Mouse (Mus musculus): ENCODE measurements around the gene Prkce. TPM values are rescaled to one million over a fixed set of nuclear protein-coding genes. Genes with fewer than 3 reads are reported as not detected.

Prkce gene
- polyA plus RNA-seq, 1 experiment from 2014 or later: 11.8 TPM

DNA sequence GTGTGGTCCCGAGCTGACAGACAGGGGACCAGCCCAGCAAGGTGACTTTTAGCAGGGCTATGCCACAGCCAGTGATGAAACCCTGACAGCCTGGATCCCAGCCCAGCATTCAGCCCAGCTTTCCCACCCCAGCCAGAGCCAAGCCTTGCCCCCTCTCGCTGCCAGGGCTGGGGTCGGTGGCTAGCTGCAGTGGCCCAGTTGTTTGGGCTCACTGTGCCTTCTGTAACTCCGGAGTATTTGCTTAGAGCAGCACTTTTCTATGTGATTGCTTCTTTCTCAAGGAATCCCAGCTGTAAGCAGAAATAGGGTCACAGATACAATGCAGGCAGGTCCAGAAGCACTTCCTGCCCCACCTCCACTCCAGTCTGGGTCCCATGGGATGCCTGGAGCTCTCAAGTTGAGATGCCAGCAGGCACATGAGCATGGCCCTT, 450.9 kb downstream of the Prkce start:
- H3K36me3 ChIP-seq: no peaks in the 10 kb centered on the region
- no peak overlapping the region for H3K4me3 ChIP-seq (replicated peaks)
- H3K9me3 ChIP-seq: no peaks in the 10 kb centered on the region
- no peaks in the 10 kb centered on the region for H3K27me3 ChIP-seq
- 72% methylated on average over 4 of the region's 4 CpGs for WGBS
- H3K4me1 ChIP-seq (replicated peaks): peaks cover 5% of the 10 kb centered on the region; the same call in 1 of the 2 replicates
- no peak overlapping the region for H3K9ac ChIP-seq (replicated peaks)
- H3K27ac ChIP-seq: no peak overlapping the region
- no peak for ATAC-seq
- H3K4me2 ChIP-seq (replicated peaks): no peak overlapping the region

DNA sequence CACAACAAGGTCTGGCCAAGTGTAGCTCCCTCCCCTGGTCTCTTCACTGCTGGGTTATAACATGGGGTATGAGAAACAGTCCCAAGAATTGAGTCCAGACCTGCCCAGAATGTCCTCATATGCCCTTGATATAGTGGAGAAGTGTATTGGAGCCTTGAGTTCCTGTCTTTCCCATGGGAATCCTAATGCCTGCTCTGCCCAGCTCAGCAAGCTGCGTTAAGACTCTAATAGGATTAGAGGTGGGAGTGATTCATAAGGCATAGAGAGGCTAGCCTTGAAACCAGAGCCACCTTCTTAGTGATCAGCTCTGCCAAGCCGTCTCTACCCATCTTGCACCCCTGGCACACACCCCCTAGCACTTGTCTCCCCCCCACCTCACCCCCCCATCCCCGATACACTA, 455.3 kb downstream of the Prkce start:
- Histone ChIP-seq H3K27me3 (no peaks in the 10 kb centered on the region), H3K9ac (replicated peaks) (no peak overlapping the region), H3K4me3 (replicated peaks) (no peak overlapping the region), H3K4me1 (replicated peaks) (peaks cover 5% of the 10 kb centered on the region; the same call in 1 of the 2 replicates), H3K36me3 (no peaks in the 10 kb centered on the region), H3K4me2 (replicated peaks) (no peak overlapping the region), H3K27ac (no peak overlapping the region), H3K9me3 (no peaks in the 10 kb centered on the region)
- 0 out of 2 replicates have a peak, but pooled peaks have one; percentile 24 for ATAC-seq
- 40% methylated on average over 3 of the region's 3 CpGs for WGBS

DNA sequence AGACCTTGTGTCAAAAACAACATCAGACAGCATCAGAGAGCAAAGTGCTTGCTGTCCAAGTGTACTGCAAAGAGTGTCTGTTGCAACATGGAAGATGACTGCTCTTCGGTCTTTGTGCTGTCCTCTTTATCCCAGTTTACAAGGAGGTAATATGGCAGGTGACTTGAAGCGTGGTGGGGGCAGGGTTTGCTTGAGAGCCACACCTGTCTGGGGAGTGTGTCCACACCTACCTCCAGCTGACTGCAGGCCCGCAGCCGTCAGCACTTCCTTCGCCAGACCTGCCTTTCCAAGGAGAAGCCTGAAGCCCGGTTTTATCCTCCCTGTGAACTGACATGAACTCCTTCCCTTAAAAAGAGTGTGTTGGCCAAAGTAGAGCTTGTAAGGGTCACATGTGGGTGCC, 458.9 kb downstream of the Prkce start:
- Histone ChIP-seq H3K4me1 (replicated peaks) (peaks cover 5% of the 10 kb centered on the region; the same call in 1 of the 2 replicates), H3K36me3 (peaks cover 7% of the 10 kb centered on the region; the same call in 1 of the 2 replicates), H3K27ac (no peak overlapping the region), H3K4me2 (replicated peaks) (no peak overlapping the region), H3K9me3 (no peaks in the 10 kb centered on the region), H3K27me3 (no peaks in the 10 kb centered on the region), H3K4me3 (replicated peaks) (no peak overlapping the region), H3K9ac (replicated peaks) (no peak overlapping the region)
- WGBS: 88% methylated on average over 6 of the region's 6 CpGs
- ATAC-seq: no peak

DNA sequence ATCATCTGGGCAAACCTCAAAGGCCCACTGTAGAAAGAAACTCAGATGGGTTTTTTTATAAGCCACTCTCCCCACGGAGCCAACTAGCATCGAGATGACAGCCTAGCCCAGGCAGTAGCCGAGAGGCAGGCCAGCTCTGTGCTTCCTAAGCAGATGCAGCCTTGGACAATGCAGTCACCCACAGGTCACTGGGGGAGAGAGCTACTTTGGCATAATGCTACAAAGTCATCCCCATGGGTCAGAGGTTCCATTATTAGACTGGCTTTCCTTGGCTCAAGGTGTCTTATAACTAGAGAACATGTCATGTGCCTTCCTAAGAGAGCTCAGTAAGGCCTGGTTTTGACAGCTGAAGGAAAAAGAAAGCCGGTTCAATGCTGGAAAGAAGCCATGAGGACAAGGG, 465.5 kb downstream of the Prkce start:
- no peak overlapping the region for H3K9ac ChIP-seq (replicated peaks)
- H3K9me3 ChIP-seq: no peaks in the 10 kb centered on the region
- WGBS: 78% methylated on average over 4 of the region's 4 CpGs
- no peak for ATAC-seq
- no peak overlapping the region for H3K27ac ChIP-seq
- peaks cover 7% of the 10 kb centered on the region; the same call in 1 of the 2 replicates for H3K36me3 ChIP-seq
- H3K4me2 ChIP-seq (replicated peaks): no peak overlapping the region
- no peaks in the 10 kb centered on the region for H3K27me3 ChIP-seq
- no peak overlapping the region for H3K4me3 ChIP-seq (replicated peaks)
- no peaks in the 10 kb centered on the region for H3K4me1 ChIP-seq (replicated peaks)

DNA sequence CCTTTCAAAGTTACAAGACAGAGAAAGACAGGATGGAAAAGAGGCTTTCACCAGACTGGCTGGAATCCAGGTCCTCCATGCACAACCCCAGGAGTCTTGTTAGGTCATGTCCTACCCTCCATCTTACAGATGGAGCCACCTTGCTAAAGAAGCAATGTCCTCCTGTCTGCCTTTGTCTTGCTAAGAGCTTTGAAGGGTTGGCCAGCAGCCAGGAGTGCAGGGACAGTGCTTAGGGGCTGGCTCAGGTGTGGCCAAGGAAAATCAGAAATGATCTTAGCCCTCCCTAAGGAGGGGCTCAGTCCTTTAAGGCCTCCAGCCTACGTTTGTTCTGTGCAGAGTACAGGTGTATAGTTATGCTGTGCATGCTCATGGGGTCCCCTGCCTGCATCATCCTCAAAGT, 469.7 kb downstream of the Prkce start:
- Histone ChIP-seq H3K4me3 (replicated peaks) (no peak overlapping the region), H3K4me2 (replicated peaks) (no peak overlapping the region), H3K4me1 (replicated peaks) (no peaks in the 10 kb centered on the region; the same call in 1 of the 2 replicates), H3K27me3 (no peaks in the 10 kb centered on the region), H3K36me3 (no peaks in the 10 kb centered on the region), H3K27ac (no peak overlapping the region), H3K9me3 (no peaks in the 10 kb centered on the region), H3K9ac (replicated peaks) (no peak overlapping the region)
- 80% methylated on average over 1 of the region's 1 CpGs for WGBS
- ATAC-seq: no peak

DNA sequence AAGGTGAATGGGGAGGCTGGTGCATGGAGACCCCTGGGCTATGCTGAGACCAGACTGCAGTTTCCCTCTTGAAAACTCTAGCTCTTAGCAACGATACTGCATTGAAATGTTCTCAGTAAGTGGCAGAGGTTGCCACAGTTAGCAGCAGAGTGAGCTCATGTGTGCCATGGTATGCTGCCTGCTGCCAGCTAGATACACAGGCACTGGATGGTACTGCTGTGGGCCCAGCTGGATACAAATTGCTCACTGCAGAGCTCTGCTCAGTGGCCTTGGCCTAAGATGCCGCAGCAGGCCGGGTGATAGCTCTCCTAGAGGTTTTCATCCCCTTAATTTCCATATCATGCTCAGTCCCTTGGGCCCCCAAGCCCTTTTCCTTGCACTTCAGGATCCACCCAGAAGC, 471.7 kb downstream of the Prkce start:
- Histone ChIP-seq H3K4me3 (replicated peaks) (no peak overlapping the region), H3K27ac (no peak overlapping the region), H3K4me1 (replicated peaks) (no peaks in the 10 kb centered on the region; the same call in 1 of the 2 replicates), H3K9ac (replicated peaks) (no peak overlapping the region), H3K36me3 (no peaks in the 10 kb centered on the region), H3K4me2 (replicated peaks) (no peak overlapping the region), H3K27me3 (no peaks in the 10 kb centered on the region), H3K9me3 (no peaks in the 10 kb centered on the region)
- 60% methylated on average over 3 of the region's 3 CpGs for WGBS
- ATAC-seq: peak; percentile 27; the same call in 1 of the 2 replicates

DNA sequence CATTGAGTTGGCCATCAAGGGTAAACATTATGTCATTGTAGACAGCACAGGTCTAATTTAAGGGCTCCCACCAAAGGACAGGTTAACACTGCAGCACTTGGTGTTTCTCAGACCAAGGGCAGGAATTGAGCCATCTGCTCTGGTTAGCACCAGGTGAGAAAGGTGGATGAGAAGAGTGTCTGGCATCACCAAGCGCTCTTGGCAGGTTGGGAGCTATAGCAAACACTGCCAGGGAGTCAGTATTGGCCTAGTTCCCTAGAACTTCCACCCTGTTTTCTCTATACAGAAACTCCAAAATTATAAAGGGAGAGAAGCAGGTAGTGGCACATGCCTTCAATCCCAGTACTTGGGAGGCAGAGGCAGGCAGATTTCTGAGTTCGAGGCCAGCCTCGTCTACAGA, 479.6 kb downstream of the Prkce start:
- Histone ChIP-seq H3K9ac (replicated peaks) (no peak overlapping the region), H3K36me3 (no peaks in the 10 kb centered on the region), H3K27me3 (no peaks in the 10 kb centered on the region), H3K27ac (no peak overlapping the region), H3K9me3 (no peaks in the 10 kb centered on the region), H3K4me2 (replicated peaks) (no peak overlapping the region), H3K4me3 (replicated peaks) (no peak overlapping the region), H3K4me1 (replicated peaks) (no peaks in the 10 kb centered on the region)
- no peak for ATAC-seq
- 99% methylated on average over 3 of the region's 3 CpGs for WGBS

DNA sequence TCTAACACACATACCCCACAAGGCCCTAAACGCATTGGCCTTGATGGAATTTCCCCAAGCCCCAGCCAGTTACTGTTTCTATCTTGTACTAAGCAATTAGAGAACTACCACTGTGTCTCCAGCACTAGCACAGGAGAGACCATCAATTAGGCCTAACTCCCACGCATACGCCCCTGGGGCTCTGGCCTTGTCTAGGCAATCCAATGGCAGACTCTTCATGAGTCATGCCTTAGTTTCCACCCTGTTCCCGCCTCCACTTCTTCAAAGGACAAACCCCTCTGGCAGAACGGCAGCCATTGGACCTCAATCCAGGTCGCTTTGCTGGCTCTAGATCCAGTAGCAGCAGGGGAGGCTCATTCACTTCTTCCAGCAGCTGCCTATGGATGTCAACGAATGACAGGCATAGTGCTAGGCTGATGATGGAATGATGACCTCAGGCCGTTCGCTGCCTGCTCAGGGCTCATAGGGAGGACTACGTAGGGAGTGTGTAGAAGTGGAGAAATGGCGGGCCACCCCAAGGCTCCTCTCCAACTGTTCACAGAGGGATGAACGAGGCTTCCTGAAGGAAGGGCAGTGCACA, 481.4 kb downstream of the Prkce start:
- no peak for ATAC-seq
- Histone ChIP-seq H3K9ac (replicated peaks) (no peak overlapping the region), H3K36me3 (no peaks in the 10 kb centered on the region), H3K27ac (no peak overlapping the region), H3K4me2 (replicated peaks) (no peak overlapping the region), H3K4me3 (replicated peaks) (no peak overlapping the region), H3K4me1 (replicated peaks) (no peaks in the 10 kb centered on the region), H3K9me3 (no peaks in the 10 kb centered on the region), H3K27me3 (no peaks in the 10 kb centered on the region)
- WGBS: 93% methylated on average over 12 of the region's 12 CpGs

DNA sequence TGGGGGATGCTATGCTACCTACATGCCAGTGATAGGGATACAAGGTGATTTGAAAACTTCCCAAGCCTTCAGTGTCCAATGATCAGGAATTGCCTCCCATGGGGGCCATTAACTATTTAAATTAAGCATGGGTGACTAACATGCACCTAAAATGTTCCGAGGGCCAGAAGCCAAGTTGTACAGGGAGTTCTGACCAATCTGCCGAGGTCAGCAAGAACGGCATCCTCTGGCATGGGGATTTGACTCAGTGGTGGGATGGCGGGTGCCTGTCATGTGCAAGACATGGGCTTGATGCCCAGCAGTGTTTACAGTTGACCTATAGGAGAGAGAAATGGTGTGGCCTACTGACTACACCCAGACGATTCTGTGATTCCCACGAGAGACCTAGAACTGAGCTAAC, 482.7 kb downstream of the Prkce start:
- H3K27me3 ChIP-seq: no peaks in the 10 kb centered on the region
- H3K9ac ChIP-seq (replicated peaks): no peak overlapping the region
- no peaks in the 10 kb centered on the region for H3K4me1 ChIP-seq (replicated peaks)
- H3K9me3 ChIP-seq: no peaks in the 10 kb centered on the region
- H3K36me3 ChIP-seq: no peaks in the 10 kb centered on the region
- no peak overlapping the region for H3K4me2 ChIP-seq (replicated peaks)
- 92% methylated on average over 6 of the region's 6 CpGs for WGBS
- H3K27ac ChIP-seq: no peak overlapping the region
- H3K4me3 ChIP-seq (replicated peaks): no peak overlapping the region
- no peak for ATAC-seq

DNA sequence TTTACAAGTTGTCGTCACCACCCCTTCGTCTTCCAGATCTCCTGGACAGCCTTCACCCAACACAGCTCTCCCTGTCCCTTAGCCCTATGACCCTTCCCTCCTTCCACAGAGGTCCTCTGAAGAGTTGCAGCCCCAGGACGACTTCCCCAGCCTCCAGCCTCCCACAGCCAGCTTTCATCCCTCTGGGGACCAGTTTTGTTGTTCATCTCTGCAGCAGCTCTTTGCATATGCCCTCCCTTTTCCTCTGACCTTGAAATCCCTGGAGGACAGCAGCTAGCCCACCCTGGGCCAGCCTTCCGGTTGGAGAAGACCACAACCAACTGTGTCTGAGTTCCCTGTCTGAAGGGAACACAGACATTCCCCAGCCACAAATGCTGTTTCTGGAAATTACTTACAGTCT, 483.5 kb downstream of the Prkce start:
- no peak for ATAC-seq
- H3K27ac ChIP-seq: no peak overlapping the region
- no peaks in the 10 kb centered on the region for H3K4me1 ChIP-seq (replicated peaks)
- H3K9me3 ChIP-seq: no peaks in the 10 kb centered on the region
- no peak overlapping the region for H3K4me2 ChIP-seq (replicated peaks)
- H3K4me3 ChIP-seq (replicated peaks): no peak overlapping the region
- no peaks in the 10 kb centered on the region for H3K27me3 ChIP-seq
- WGBS: 77% methylated on average over 4 of the region's 4 CpGs
- H3K9ac ChIP-seq (replicated peaks): no peak overlapping the region
- H3K36me3 ChIP-seq: no peaks in the 10 kb centered on the region

DNA sequence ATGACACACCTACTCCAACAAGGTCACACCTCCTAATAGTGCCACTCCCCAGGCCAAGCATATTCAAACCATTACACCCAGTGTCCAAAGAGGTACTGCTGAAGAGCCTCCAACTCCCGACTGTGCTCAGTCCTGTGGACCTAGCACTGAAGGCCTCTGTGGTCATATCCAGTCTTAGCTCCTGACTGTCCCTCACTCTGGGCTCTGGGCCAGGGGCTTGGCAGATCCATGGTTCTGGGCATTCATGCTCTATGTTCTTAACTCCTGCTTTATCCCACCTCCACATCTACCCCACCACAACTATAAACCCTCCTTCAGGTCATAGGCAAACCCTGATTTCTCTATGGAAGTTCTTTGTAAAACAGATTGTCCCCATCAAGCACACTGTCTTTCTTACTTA, 485.2 kb downstream of the Prkce start:
- H3K4me1 ChIP-seq (replicated peaks): no peaks in the 10 kb centered on the region
- no peak overlapping the region for H3K9ac ChIP-seq (replicated peaks)
- H3K9me3 ChIP-seq: no peaks in the 10 kb centered on the region
- no peak overlapping the region for H3K27ac ChIP-seq
- ATAC-seq: no peak
- no peak overlapping the region for H3K4me2 ChIP-seq (replicated peaks)
- 88% methylated on average over 1 of the region's 1 CpGs for WGBS
- H3K4me3 ChIP-seq (replicated peaks): no peak overlapping the region
- H3K27me3 ChIP-seq: no peaks in the 10 kb centered on the region
- H3K36me3 ChIP-seq: no peaks in the 10 kb centered on the region

DNA sequence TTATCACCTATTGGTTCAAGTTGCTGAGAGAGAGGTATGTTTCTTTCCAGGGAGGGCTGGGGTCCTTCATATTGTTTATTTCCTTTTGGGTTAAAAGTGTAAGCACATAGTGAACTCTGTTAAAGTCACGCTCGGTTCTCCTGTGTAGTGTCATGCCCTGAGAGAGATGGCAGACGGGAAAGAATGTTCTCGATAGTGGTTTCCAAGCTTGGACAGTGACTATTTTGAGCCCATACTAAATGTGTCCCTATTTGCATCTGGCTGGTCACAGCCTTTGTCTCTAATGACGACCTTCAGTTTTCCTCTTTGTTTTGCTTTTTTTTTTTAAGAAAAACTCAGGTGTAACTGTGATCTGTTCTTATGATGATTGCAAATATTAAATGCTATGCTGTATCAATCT, 488.8 kb downstream of the Prkce start:
- 93% methylated on average over 5 of the region's 5 CpGs for WGBS

DNA sequence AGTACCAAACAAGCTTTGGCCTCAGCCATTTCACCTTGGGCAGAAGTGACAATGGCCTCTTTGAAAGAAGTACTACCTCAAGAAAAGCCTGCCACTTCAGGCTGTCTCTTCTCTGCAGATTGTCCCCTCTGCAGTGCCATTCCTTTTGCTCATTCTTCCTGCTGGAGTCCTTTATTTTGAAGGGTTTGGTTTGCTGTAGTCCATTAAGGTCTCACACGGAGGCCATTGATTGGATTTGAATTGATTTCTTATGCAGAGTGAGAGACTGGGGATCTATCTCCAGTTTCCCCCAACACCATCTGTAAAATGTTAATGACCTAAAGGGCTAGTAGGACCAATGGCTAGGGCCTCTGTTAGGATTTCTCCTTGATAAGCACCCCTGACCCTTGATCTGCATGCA, 494.7 kb downstream of the Prkce start:
- H3K27me3 ChIP-seq: no peaks in the 10 kb centered on the region

More for the DNA sequence above, 488.8 kb downstream of the Prkce start:
- no peak overlapping the region for H3K27ac ChIP-seq
- H3K9me3 ChIP-seq: no peaks in the 10 kb centered on the region
- H3K36me3 ChIP-seq: no peaks in the 10 kb centered on the region
- H3K27me3 ChIP-seq: no peaks in the 10 kb centered on the region
- no peak overlapping the region for H3K4me3 ChIP-seq (replicated peaks)
- no peak overlapping the region for H3K4me2 ChIP-seq (replicated peaks)
- ATAC-seq: no peak
- no peaks in the 10 kb centered on the region for H3K4me1 ChIP-seq (replicated peaks)
- H3K9ac ChIP-seq (replicated peaks): no peak overlapping the region

More for the DNA sequence above, 494.7 kb downstream of the Prkce start:
- no peaks in the 10 kb centered on the region for H3K36me3 ChIP-seq
- 42% methylated on average over 1 of the region's 1 CpGs for WGBS
- no peak overlapping the region for H3K4me2 ChIP-seq (replicated peaks)
- no peak overlapping the region for H3K4me3 ChIP-seq (replicated peaks)
- H3K9me3 ChIP-seq: no peaks in the 10 kb centered on the region
- H3K27ac ChIP-seq: no peak overlapping the region
- H3K4me1 ChIP-seq (replicated peaks): no peaks in the 10 kb centered on the region
- H3K9ac ChIP-seq (replicated peaks): no peak overlapping the region
- no peak for ATAC-seq
